Mouse (Mus musculus): Measurements from ENCODE around the gene Stac3. TPM values are rescaled to one million over a fixed set of nuclear protein-coding genes. Genes with fewer than 3 reads are reported as not detected.
A peak's percentile ranks its signal among the peaks of the same experiment; 100 is the strongest.

Stac3 gene
- polyA plus RNA-seq, 1 experiment from 2014 or later = 0.21 TPM

GRCm38 (mm10) chr10:127534929-127535384, 33.5 kb downstream of the Stac3 start:
- 0 out of 2 replicates have a peak, but pooled peaks have one; percentile 20 for ATAC-seq

GRCm38 (mm10) chr10:127536586-127537314, 35.3 kb downstream of the Stac3 start:
- H3K9me3 ChIP-seq (ENCODE audit: low read length) = no peaks in the 10 kb centered on the region
- H3K4me1 ChIP-seq (ENCODE audit: insufficient read depth) = peaks cover 9% of the 10 kb centered on the region
- 12% methylated on average over 8 of the region's 8 CpGs for WGBS (ENCODE audit: insufficient replicate concordance)
- no peak overlapping the region for H3K27ac ChIP-seq (ENCODE audit: low read depth)
- ATAC-seq = no peak
- no peak for TF ChIP-seq EP300 (IDR thresholded peaks at IDR 0.05; ENCODE audit: low read depth)
- TF ChIP-seq CTCF (IDR thresholded peaks at IDR 0.05; ENCODE audit: low read depth) = peak; percentile 64
- H3K4me3 ChIP-seq (ENCODE audit: low read depth, low read length) = no peak overlapping the region
- H3K4me2 ChIP-seq (ENCODE audit: low read depth, low read length) = no peak overlapping the region
- no peak overlapping the region for H3K9ac ChIP-seq (replicated peaks)
- DNase-seq = peak; percentile 58
- H3K36me3 ChIP-seq (replicated peaks; ENCODE audit: insufficient read depth, low read length) = peaks cover 22% of the 10 kb centered on the region
- peaks cover 48% of the 10 kb centered on the region for H3K27me3 ChIP-seq (ENCODE audit: insufficient read depth, low read length)

More at GRCm38 (mm10) chr10:127534929-127535384, 33.5 kb downstream of the Stac3 start:
- H3K4me1 ChIP-seq (ENCODE audit: insufficient read depth) = peaks cover 9% of the 10 kb centered on the region
- 2% methylated on average over 25 of the region's 30 CpGs for WGBS (ENCODE audit: insufficient replicate concordance)
- H3K4me3 ChIP-seq (ENCODE audit: low read depth, low read length) = peak overlapping the region; percentile 36; the same call in 1 of the 2 replicates
- H3K36me3 ChIP-seq (replicated peaks; ENCODE audit: insufficient read depth, low read length) = peaks cover 12% of the 10 kb centered on the region
- no peak for DNase-seq
- H3K27ac ChIP-seq (ENCODE audit: low read depth) = no peak overlapping the region
- no peaks in the 10 kb centered on the region for H3K9me3 ChIP-seq (ENCODE audit: low read length)
- peaks cover 66% of the 10 kb centered on the region for H3K27me3 ChIP-seq (ENCODE audit: insufficient read depth, low read length)
- no peak overlapping the region for H3K9ac ChIP-seq (replicated peaks)
- TF ChIP-seq EP300 (IDR thresholded peaks at IDR 0.05; ENCODE audit: low read depth) (no peak), CTCF (IDR thresholded peaks at IDR 0.05; ENCODE audit: low read depth) (no peak)
- H3K4me2 ChIP-seq (ENCODE audit: low read depth, low read length) = peak overlapping the region; percentile 70

GRCm38 (mm10) chr10:127537854-127538583, 36.5 kb downstream of the Stac3 start:
- Histone ChIP-seq H3K27me3 (ENCODE audit: insufficient read depth, low read length) (peaks cover 36% of the 10 kb centered on the region), H3K9me3 (ENCODE audit: low read length) (no peaks in the 10 kb centered on the region), H3K4me2 (ENCODE audit: low read depth, low read length) (no peak overlapping the region), H3K36me3 (replicated peaks; ENCODE audit: insufficient read depth, low read length) (peaks cover 28% of the 10 kb centered on the region), H3K27ac (ENCODE audit: low read depth) (no peak overlapping the region), H3K4me1 (ENCODE audit: insufficient read depth) (peaks cover 9% of the 10 kb centered on the region), H3K9ac (replicated peaks) (no peak overlapping the region), H3K4me3 (ENCODE audit: low read depth, low read length) (no peak overlapping the region)
- DNase-seq (peak; percentile 78), ATAC-seq (peak; percentile 35)
- 31% methylated on average over 7 of the region's 7 CpGs for WGBS (ENCODE audit: insufficient replicate concordance)
- TF ChIP-seq EP300 (IDR thresholded peaks at IDR 0.05; ENCODE audit: low read depth) = no peak
- peak; percentile 96 for TF ChIP-seq CTCF (IDR thresholded peaks at IDR 0.05; ENCODE audit: low read depth)

DNA sequence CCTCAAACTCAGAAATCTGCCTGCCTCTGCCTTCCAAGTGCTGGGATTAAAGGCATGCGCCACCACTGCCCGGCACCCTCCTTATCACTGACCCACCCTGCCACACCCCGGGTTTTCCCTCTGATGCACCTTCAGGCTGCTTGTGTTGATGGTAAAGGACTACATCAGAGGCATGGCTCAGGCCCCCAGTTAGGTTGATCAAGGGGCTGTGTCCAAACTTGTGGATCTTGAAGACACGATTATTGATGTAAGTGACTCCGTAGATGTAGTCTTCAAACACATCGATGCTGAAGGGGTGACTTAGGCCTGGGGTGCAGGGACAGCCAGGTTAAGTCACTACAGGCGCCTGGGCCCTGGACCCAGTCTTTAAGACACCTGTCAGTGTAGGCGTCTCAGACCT, 40.0 kb downstream of the Stac3 start:
- H3K36me3 ChIP-seq (replicated peaks; ENCODE audit: insufficient read depth, low read length) = peaks cover 50% of the 10 kb centered on the region

DNA sequence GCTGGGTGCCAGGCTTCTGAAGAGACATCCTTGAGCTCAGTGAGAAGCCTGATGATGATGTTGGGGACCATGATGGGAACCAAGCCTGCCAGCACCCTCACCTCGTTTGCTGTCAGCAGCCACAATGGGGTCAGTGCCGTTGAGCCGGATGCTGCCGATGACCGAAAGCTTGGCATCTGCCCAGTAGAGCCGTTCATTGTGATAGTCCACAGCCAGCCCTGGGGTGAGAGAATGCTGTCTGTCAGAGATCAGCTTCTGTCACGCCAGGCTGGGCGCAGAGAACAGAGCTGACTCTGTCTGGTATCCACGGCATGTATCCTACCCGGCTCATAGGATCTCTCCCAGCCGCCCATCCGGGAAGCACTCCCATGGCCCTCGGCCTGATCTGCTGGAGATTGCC, 40.6 kb downstream of the Stac3 start:
- 82% methylated on average over 13 of the region's 13 CpGs for WGBS (ENCODE audit: insufficient replicate concordance)
- H3K4me3 ChIP-seq (ENCODE audit: low read depth, low read length) = no peak overlapping the region
- H3K9me3 ChIP-seq (ENCODE audit: low read length) = no peaks in the 10 kb centered on the region
- H3K27ac ChIP-seq (ENCODE audit: low read depth) = no peak overlapping the region
- no peaks in the 10 kb centered on the region; the same call in 1 of the 2 replicates for H3K27me3 ChIP-seq (ENCODE audit: insufficient read depth, low read length)
- DNase-seq = no peak
- H3K4me2 ChIP-seq (ENCODE audit: low read depth, low read length) = no peak overlapping the region
- ATAC-seq = no peak
- peaks cover 53% of the 10 kb centered on the region for H3K36me3 ChIP-seq (replicated peaks; ENCODE audit: insufficient read depth, low read length)
- H3K9ac ChIP-seq (replicated peaks) = no peak overlapping the region
- TF ChIP-seq EP300 (IDR thresholded peaks at IDR 0.05; ENCODE audit: low read depth) (no peak), CTCF (IDR thresholded peaks at IDR 0.05; ENCODE audit: low read depth) (no peak)
- H3K4me1 ChIP-seq (ENCODE audit: insufficient read depth) = no peaks in the 10 kb centered on the region

More for the DNA sequence above, 40.0 kb downstream of the Stac3 start:
- no peaks in the 10 kb centered on the region for H3K4me1 ChIP-seq (ENCODE audit: insufficient read depth)
- TF ChIP-seq EP300 (IDR thresholded peaks at IDR 0.05; ENCODE audit: low read depth) (no peak), CTCF (IDR thresholded peaks at IDR 0.05; ENCODE audit: low read depth) (no peak)
- H3K27me3 ChIP-seq (ENCODE audit: insufficient read depth, low read length) = peaks cover under 1% of the 10 kb centered on the region
- no peak overlapping the region for H3K27ac ChIP-seq (ENCODE audit: low read depth)
- DNase-seq (no peak), ATAC-seq (no peak)
- H3K4me2 ChIP-seq (ENCODE audit: low read depth, low read length) = no peak overlapping the region
- no peak overlapping the region for H3K4me3 ChIP-seq (ENCODE audit: low read depth, low read length)
- H3K9me3 ChIP-seq (ENCODE audit: low read length) = no peaks in the 10 kb centered on the region
- no peak overlapping the region for H3K9ac ChIP-seq (replicated peaks)
- 84% methylated on average over 8 of the region's 8 CpGs for WGBS (ENCODE audit: insufficient replicate concordance)

DNA sequence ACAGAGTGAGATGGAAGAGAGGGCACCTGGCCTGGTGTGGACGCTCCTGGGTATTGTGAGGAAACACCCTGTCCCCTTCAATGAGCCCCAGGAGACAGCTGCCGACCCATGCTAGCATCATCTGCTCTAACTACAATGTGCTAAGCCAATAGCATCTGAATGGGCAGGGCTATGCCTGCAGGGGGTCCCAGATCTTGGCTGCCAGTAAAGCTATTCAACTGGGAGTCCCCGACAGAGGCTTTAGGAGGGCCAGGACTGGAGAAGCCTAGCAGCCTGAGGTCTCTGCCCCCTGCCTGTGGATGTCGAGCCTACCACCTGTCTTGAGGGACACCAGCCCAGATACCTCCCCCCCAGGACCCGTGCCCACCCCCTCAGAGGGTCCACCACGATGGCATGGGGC, 41.2 kb downstream of the Stac3 start:
- Histone ChIP-seq H3K9me3 (ENCODE audit: low read length) (no peaks in the 10 kb centered on the region), H3K4me3 (ENCODE audit: low read depth, low read length) (no peak overlapping the region), H3K36me3 (replicated peaks; ENCODE audit: insufficient read depth, low read length) (peaks cover 53% of the 10 kb centered on the region), H3K27ac (ENCODE audit: low read depth) (no peak overlapping the region), H3K4me1 (ENCODE audit: insufficient read depth) (no peaks in the 10 kb centered on the region), H3K27me3 (ENCODE audit: insufficient read depth, low read length) (no peaks in the 10 kb centered on the region), H3K9ac (replicated peaks) (no peak overlapping the region), H3K4me2 (ENCODE audit: low read depth, low read length) (no peak overlapping the region)
- DNase-seq (no peak), ATAC-seq (no peak)
- WGBS (ENCODE audit: insufficient replicate concordance) = 61% methylated on average over 6 of the region's 6 CpGs
- TF ChIP-seq EP300 (IDR thresholded peaks at IDR 0.05; ENCODE audit: low read depth) (no peak), CTCF (IDR thresholded peaks at IDR 0.05; ENCODE audit: low read depth) (no peak)
